Mouse (Mus musculus): ENCODE measurements at regions not wholly inside any gene's neighbourhood (a gene's known extent, or its start where the extent isn't known, plus 50 kb on each side); places are given as distances from the start of the nearest gene placed in this dataset.
A peak's percentile ranks its signal among the peaks of the same experiment; 100 is the strongest.
"Not testable (repeated sequence)": the region's sequence is repeated elsewhere in the genome, so short reads cannot be mapped to it uniquely, and the experiment has no call there.

DNA sequence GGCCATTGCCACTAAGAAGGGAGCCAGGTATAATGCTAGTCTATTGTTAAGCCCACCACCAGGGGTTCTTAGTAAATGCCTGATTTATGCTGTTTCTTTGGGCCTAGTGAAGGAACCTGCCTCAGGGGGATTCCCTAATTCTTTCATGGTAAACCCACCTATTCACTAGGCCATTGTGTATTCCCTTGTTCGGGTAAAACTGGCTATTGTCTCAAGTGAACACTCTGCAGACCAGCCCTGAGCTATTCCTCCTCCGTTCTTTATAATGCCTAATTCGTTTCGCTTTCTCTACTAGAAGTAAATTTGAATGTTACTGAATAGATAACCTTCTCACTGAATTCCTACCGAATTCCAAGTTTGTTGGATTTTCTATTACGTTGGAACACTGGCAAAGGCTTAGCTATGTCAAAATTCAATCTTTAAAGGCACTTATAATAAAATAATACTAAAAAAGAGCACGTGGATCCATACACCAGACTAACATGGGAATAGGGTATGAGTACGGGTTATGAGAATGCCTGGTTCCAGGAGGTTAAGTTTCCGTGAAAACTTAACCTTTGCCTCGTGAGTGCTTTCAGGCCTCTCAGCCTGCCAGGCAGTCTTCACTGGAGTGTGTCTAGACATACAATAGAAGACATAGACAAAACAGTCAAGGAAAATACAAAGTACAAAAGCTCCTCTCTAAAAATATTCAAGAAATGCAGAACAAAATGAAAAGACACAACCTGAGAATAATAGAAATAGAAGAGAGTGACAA is 536.8 kb upstream of the Cntn5 start:
- H3K27ac ChIP-seq; intact Hi-C loops (cut with DNase I); H3K4me3 ChIP-seq; DNase-seq: not testable (repeated sequence)

DNA sequence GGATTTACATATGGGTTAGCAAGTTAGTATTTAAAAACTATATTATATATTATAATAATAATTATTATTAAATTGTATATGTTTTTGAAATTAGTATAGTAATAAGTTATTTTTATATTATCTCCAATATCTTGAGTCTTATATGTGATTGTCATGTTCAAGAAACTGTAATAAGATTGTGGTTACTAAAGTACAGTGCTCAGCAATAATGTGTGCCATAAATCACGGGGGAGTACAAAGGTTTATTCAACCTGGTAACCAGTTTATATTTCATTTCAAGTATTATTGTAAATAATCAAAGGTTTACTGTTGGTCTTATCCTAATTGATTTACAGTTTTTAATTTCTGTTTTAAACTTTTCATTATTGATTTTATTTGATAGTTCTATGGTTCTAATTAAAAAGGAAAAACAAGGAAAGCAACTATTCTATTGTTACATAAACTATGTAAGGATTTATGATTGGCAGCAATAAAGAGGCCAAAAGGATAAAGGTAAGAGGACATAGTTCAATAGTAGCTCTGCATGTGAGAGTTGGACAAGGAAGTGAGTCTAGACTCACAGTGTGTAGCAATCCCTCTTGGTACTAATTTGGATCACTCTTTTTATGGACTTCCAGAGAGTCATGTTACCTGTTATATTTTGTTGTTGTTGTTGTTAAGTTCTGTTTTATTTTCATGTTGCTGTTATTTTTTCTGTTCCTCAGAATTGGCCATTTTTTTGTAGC is 532.0 kb upstream of the Cntn5 start:
- no peak overlapping the region for H3K27ac ChIP-seq
- no peak for TF ChIP-seq CTCF (IDR thresholded peaks at IDR 0.05)
- no peak overlapping the region for H3K4me3 ChIP-seq
- intact Hi-C loops (cut with DNase I): no loop called here
- DNase-seq: no peak

- no peak for TF ChIP-seq CTCF (IDR thresholded peaks at IDR 0.05)
- intact Hi-C loops (cut with DNase I): no loop called here
- Histone ChIP-seq H3K4me3 (no peak overlapping the region), H3K27ac (no peak overlapping the region)
- DNase-seq: no peak
These were observed 531.4 kb upstream of the Cntn5 start for GRCm38 (mm10) chr9:11436014-11436413.

- TF ChIP-seq CTCF (IDR thresholded peaks at IDR 0.05): peak; percentile 26; the same call in 1 of the 2 replicates
- no peak for DNase-seq
- H3K4me3 ChIP-seq: no peak overlapping the region
- intact Hi-C loops (cut with DNase I): no loop called here
- H3K27ac ChIP-seq: no peak overlapping the region
These were observed 530.4 kb upstream of the Cntn5 start for GRCm38 (mm10) chr9:11435019-11435418.

GRCm38 (mm10) chr9:11426473-11426872 is 521.9 kb upstream of the Cntn5 start:
- intact Hi-C loops (cut with DNase I): no loop called here
- no peak overlapping the region for H3K4me3 ChIP-seq
- no peak overlapping the region for H3K27ac ChIP-seq
- no peak for TF ChIP-seq CTCF (IDR thresholded peaks at IDR 0.05)
- DNase-seq: no peak

- DNase-seq: no peak
- intact Hi-C loops (cut with DNase I): no loop called here
- no peak for TF ChIP-seq CTCF (IDR thresholded peaks at IDR 0.05)
- Histone ChIP-seq H3K4me3 (no peak overlapping the region), H3K27ac (no peak overlapping the region)
These were observed 492.3 kb upstream of the Cntn5 start for GRCm38 (mm10) chr9:11396829-11397228.

GRCm38 (mm10) chr9:11381648-11382075 is 477.1 kb upstream of the Cntn5 start:
- DNase-seq: no peak
- no peak overlapping the region for H3K27ac ChIP-seq
- no peak overlapping the region for H3K4me3 ChIP-seq
- TF ChIP-seq CTCF (IDR thresholded peaks at IDR 0.05): no peak
- intact Hi-C loops (cut with DNase I): no loop called here

GRCm38 (mm10) chr9:11380531-11380930 is 476.0 kb upstream of the Cntn5 start:
- Histone ChIP-seq H3K4me3 (no peak overlapping the region), H3K27ac (no peak overlapping the region)
- no peak for TF ChIP-seq CTCF (IDR thresholded peaks at IDR 0.05)
- intact Hi-C loops (cut with DNase I): no loop called here
- DNase-seq: no peak

- H3K27ac ChIP-seq: no peak overlapping the region
- DNase-seq: no peak
These were observed 473.5 kb upstream of the Cntn5 start for GRCm38 (mm10) chr9:11378046-11378445.

GRCm38 (mm10) chr9:11377586-11377985 is 473.0 kb upstream of the Cntn5 start:
- Histone ChIP-seq H3K27ac (no peak overlapping the region), H3K4me3 (no peak overlapping the region)
- intact Hi-C loops (cut with DNase I): no loop called here
- TF ChIP-seq CTCF (IDR thresholded peaks at IDR 0.05): no peak
- no peak for DNase-seq

More at GRCm38 (mm10) chr9:11378046-11378445, 473.5 kb upstream of the Cntn5 start:
- no peak for TF ChIP-seq CTCF (IDR thresholded peaks at IDR 0.05)
- intact Hi-C loops (cut with DNase I): no loop called here
- H3K4me3 ChIP-seq: no peak overlapping the region

DNA sequence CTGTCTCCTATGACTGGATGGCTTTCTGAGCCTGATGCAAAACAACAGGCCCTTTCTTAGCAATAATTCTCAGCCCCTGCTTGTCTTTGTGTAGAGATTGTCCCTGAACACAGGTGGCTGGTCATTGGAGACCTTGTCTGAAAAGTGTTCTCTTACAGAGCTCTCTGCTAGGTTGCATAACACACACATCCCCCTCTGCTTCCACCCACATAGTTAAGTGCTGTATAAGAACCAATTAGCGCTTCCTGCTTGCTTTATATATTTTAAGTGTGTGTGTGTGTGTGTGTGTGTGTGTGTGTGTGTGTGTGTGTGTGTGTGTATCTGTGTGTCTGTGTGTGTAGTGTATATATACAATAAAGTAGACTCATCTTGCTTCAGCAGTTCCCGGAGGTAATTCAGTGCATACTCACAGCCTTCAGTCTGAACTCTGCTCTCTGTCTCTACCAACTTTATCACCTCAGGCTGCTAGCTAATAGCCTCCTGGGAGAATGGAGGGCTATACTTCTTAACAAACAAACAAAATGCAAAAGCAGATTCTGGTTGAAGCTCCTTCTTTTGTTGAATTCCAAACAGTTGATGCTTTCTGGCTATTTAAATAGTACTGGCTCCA is 468.8 kb upstream of the Cntn5 start:
- Histone ChIP-seq H3K27ac (no peak overlapping the region), H3K4me3 (no peak overlapping the region)
- TF ChIP-seq CTCF (IDR thresholded peaks at IDR 0.05): no peak
- DNase-seq: no peak
- intact Hi-C loops (cut with DNase I): no loop called here

- intact Hi-C loops (cut with DNase I): no loop called here
- H3K4me3 ChIP-seq: no peak overlapping the region
- DNase-seq: no peak
- no peak overlapping the region for H3K27ac ChIP-seq
- TF ChIP-seq CTCF (IDR thresholded peaks at IDR 0.05): no peak
These were observed 463.5 kb upstream of the Cntn5 start for GRCm38 (mm10) chr9:11368056-11368455.

DNA sequence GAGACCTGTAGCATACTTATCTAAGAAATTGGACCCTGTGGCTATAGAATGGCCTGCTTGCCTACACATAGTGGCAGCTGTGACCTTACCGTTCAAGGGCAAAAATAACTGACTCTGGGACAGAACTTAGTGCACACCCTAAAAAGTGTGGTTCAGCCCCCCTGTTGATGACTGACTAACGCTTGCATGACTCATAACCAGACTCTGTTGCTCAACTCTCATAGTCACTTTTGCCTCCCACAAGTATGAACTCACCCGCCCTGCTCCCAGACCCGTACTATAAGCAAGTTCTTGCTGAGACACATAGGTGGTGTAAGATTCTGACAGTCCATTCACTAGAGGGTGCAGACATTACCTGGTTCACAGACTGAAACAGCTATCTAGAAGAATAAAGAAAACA is 424.3 kb upstream of the Cntn5 start:
- DNase-seq: no peak
- no peak overlapping the region for H3K27ac ChIP-seq
- H3K4me3 ChIP-seq: no peak overlapping the region
- intact Hi-C loops (cut with DNase I): no loop called here
- TF ChIP-seq CTCF (IDR thresholded peaks at IDR 0.05): no peak

Data from gastrocnemius, adult 2 months (tissue).